Mouse (Mus musculus) myocyte (in vitro differentiated cells): Measurements from ENCODE around the gene Hs1bp3.

Experiments used
- MAX ChIP-seq: IDR thresholded peaks from one replicate; pipeline ENCODE4 v1.6.1; 2011; ENCODE audit warnings: low read depth, mild to moderate bottlenecking, control low read depth
- POLR2A ChIP-seq: IDR thresholded peaks from one replicate; pipeline ENCODE4 v1.6.1; 2011; ENCODE audit warnings: low read depth, mild to moderate bottlenecking, control low read depth, moderate library complexity; ENCODE audit not compliant: insufficient read length
- POLR2AphosphoS2 ChIP-seq: IDR thresholded peaks from one replicate; pipeline ENCODE4 v1.6.1; 2011; ENCODE audit warnings: low read depth, control low read depth; ENCODE audit not compliant: insufficient read length

DNA sequence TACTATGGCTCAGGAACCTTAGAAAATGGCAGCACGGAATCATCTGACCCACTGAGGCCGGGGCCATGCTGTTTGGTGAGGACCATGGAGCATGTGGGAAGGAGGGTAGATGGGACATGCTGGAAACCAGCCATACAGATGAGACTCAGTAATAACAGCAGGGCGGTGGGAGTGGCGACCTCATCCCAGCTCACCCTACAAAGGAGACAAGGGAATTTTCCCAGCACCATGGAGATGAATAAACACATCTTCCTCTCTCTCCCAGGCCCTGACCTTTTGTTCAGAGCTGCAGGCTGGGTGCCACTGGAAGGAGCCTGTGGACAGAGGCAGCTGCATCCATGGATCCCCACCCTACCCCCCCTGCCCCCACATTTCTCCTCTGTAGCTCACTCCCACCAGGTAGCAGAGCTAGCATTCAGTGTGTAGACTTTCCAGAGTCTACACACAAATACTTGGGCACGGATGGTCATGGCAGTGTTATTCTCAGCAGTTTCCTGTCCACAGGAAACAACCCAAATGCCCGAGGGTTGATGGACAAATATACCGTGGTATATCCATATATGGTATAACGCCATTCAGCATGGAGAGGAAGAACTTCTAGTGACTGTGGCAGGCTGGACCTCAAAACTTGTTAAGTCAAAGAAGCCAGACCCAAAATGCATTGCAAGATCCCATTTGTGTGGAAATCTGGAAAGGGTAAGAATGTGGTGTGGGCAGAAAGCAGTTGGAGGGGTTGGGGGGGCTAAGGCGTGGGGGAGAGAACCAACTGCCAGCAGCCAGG, 35.7 kb downstream of the Hs1bp3 start:
- TF ChIP-seq POLR2A = no peak
- TF ChIP-seq POLR2AphosphoS2 = no peak
- TF ChIP-seq MAX = no peak
